Mouse (Mus musculus) thymus, adult 2 months (tissue): Measurements from ENCODE around the gene Ppp1r15a. TPM values are rescaled to one million over a fixed set of nuclear protein-coding genes. Genes with fewer than 3 reads are reported as not detected.

Experiments
- DNase-seq: peaks from one replicate; pipeline ENCODE4 v3.0.0; 2021
- H3K27ac ChIP-seq: fragments of 200-500 bp; 2 replicates; pipeline ENCODE4 v1.5.1; 2012; ENCODE audit warnings: low read length, control low read depth; ENCODE audit not compliant: control insufficient read depth, insufficient read depth
- H3K27me3 ChIP-seq: fragments of 200-500 bp; 2 replicates; pipeline ENCODE4 v1.6.1; 2012; ENCODE audit warnings: mild to moderate bottlenecking, low read length, moderate library complexity, mixed read lengths; ENCODE audit not compliant: control insufficient read depth, insufficient read depth
- H3K36me3 ChIP-seq: fragments of 200-500 bp; 2 replicates; pipeline ENCODE4 v1.6.1; 2012; ENCODE audit warnings: mild to moderate bottlenecking, low read length, moderate library complexity; ENCODE audit not compliant: control insufficient read depth, insufficient read depth
- H3K4me1 ChIP-seq: fragments of 200-500 bp; replicated peaks from 2 replicates; pipeline ENCODE4 v1.6.1; 2012; ENCODE audit warnings: low read length; ENCODE audit not compliant: control insufficient read depth, insufficient read depth
- H3K4me3 ChIP-seq: fragments of 200-500 bp; 2 replicates; pipeline ENCODE4 v1.5.1; 2012; ENCODE audit warnings: mild to moderate bottlenecking, low read length, control low read depth, moderate library complexity; ENCODE audit not compliant: control insufficient read depth, insufficient read depth
- CTCF ChIP-seq: fragments of 200-500 bp; IDR thresholded peaks from 2 replicates; pipeline ENCODE4 v1.5.1; 2012; ENCODE audit warnings: mild to moderate bottlenecking, control low read depth, low read length, moderate library complexity, borderline replicate concordance; ENCODE audit not compliant: control insufficient read depth, poor library complexity, insufficient read depth; ENCODE audit errors: extremely low read depth
- POLR2A ChIP-seq: fragments of 200-500 bp; IDR thresholded peaks from 2 replicates; pipeline ENCODE4 v1.6.1; 2012; ENCODE audit warnings: mild to moderate bottlenecking, low read length, control low read depth, moderate library complexity; ENCODE audit not compliant: control insufficient read depth, poor library complexity, insufficient read depth; ENCODE audit errors: extremely low read depth
- WGBS: fragments of 180-500 bp; shearing (Covaris S2); methylation state at CpG from one replicate; pipeline ENCODE4 v1.1.7; 2018; 5-methylcytosine and 5-hydroxymethylcytosine counted together
- polyA plus RNA-seq: library from polyadenylated mRNA; depleted of rRNA; stranded (reverse); fragments of >200 nt; gene quantifications from 2 replicates; pipeline ENCODE4 v1.2.3, GENCODE M21; 2012

Gene Ppp1r15a
- polyA plus RNA-seq, 1 experiment = 27.6 TPM

GRCm38 (mm10) chr7:45553990-45554389 is 27.9 kb upstream of the Ppp1r15a start:
- no peaks in the 10 kb centered on the region for H3K27me3 ChIP-seq
- no peak for DNase-seq
- H3K4me3 ChIP-seq = no peak overlapping the region
- H3K27ac ChIP-seq = no peak overlapping the region
- 0 out of 2 replicates have a peak, but pooled peaks cover 6% of the 10 kb centered on the region for H3K4me1 ChIP-seq
- 99% methylated on average over 2 of the region's 2 CpGs for WGBS
- no peaks in the 10 kb centered on the region for H3K36me3 ChIP-seq
- TF ChIP-seq CTCF (no peak), POLR2A (no peak)

GRCm38 (mm10) chr7:45553519-45553918 is 27.5 kb upstream of the Ppp1r15a start:
- WGBS = 92% methylated on average over 8 of the region's 8 CpGs

DNA sequence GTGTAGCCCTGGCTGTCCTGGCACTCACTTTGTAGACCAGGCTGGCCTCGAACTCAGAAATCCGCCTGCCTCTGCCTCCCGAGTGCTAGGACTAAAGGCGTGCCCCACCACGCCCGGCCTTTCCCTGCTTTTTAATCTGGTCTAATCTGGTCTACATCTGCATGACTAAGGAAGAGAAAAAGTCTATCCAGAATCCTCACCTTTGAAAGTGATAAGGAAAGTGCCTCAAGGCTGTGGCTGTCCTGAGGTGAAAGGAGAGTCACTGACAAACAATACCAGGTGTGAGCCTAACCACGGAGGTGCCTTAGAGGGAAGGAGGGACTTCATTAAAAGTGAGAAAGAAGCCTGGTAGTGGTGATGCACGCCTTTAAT is 25.4 kb upstream of the Ppp1r15a start:
- Histone ChIP-seq H3K27ac (no peak overlapping the region), H3K4me1 (no peaks in the 10 kb centered on the region), H3K36me3 (no peaks in the 10 kb centered on the region), H3K27me3 (no peaks in the 10 kb centered on the region), H3K4me3 (no peak overlapping the region)
- 82% methylated on average over 8 of the region's 8 CpGs for WGBS
- TF ChIP-seq CTCF (no peak), POLR2A (no peak)
- DNase-seq = no peak

More at GRCm38 (mm10) chr7:45553519-45553918, 27.5 kb upstream of the Ppp1r15a start:
- no peak overlapping the region for H3K4me3 ChIP-seq
- 0 out of 2 replicates have a peak, but pooled peaks cover 1% of the 10 kb centered on the region for H3K4me1 ChIP-seq
- H3K27me3 ChIP-seq = no peaks in the 10 kb centered on the region
- H3K27ac ChIP-seq = no peak overlapping the region
- H3K36me3 ChIP-seq = no peaks in the 10 kb centered on the region
- TF ChIP-seq POLR2A (no peak), CTCF (no peak)
- DNase-seq = no peak

DNA sequence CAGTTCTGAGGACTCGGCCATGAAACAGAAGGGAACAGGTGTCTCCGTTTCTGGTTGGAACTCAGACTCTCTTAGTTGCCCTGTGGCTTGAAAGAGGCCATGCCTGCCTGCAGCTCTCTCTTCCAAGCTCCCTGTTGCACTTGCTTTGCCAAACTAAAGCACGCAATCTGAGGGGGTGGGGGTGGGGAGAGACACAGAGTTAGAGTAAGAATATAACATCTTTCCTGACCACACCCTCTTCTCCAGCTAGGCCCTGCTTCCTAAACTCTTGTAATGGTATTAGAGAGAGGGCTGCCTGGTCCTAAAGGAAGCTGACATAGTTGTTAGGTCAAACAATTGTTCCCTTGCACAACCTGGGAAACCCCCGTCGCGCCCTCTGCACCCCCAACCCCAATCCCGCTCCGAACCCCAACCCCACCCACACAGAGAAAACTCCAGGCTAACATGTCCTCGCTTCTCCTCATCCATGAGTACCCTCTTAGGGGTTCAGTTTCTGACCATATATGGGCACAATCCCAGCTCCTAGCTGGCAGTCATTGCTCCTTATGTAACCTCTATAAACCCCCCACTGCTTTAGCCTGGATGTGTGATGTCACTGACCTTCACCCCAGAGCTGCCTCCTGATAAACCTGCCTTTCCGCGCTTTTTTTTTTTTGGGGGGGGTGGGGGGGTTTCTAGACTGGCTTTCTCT is 24.9 kb upstream of the Ppp1r15a start:
- TF ChIP-seq CTCF (no peak), POLR2A (no peak)
- no peak for DNase-seq
- H3K4me1 ChIP-seq = no peaks in the 10 kb centered on the region
- H3K27me3 ChIP-seq = no peaks in the 10 kb centered on the region
- H3K27ac ChIP-seq = no peak overlapping the region
- no peak overlapping the region for H3K4me3 ChIP-seq
- WGBS = 93% methylated on average over 11 of the region's 11 CpGs
- H3K36me3 ChIP-seq = no peaks in the 10 kb centered on the region

GRCm38 (mm10) chr7:45549641-45550436 is 23.8 kb upstream of the Ppp1r15a start:
- WGBS = 95% methylated on average over 16 of the region's 16 CpGs
- Histone ChIP-seq H3K27ac (no peak overlapping the region), H3K4me3 (no peak overlapping the region), H3K36me3 (no peaks in the 10 kb centered on the region), H3K27me3 (no peaks in the 10 kb centered on the region), H3K4me1 (no peaks in the 10 kb centered on the region)
- DNase-seq = no peak
- TF ChIP-seq POLR2A = no peak
- TF ChIP-seq CTCF = no peak

DNA sequence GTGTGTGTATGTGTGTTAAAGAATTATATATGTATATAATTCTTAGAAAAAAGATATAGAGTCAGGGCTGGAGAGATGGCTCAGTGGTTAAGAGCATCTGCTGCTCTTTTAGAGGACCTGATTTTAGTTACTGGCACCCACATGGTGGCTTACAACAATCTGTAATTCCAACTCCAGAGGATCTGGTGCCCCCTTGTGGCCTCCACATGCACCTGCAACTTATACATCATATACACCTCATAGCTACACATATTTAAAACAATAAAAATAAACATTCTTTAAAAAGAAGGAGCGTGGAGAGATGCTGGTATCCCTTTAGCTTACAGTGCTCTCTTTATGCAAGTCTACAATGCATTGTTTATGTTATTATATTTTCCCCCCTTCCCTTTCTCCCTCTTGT is 18.5 kb upstream of the Ppp1r15a start:
- H3K27ac ChIP-seq = no peak overlapping the region
- H3K4me1 ChIP-seq = peaks cover 8% of the 10 kb centered on the region
- 100% methylated on average over 1 of the region's 1 CpGs for WGBS
- TF ChIP-seq POLR2A = no peak
- TF ChIP-seq CTCF = no peak
- no peak overlapping the region for H3K4me3 ChIP-seq
- no peak for DNase-seq
- H3K36me3 ChIP-seq = no peaks in the 10 kb centered on the region
- no peaks in the 10 kb centered on the region for H3K27me3 ChIP-seq

- no peak for DNase-seq
- Histone ChIP-seq H3K4me3 (no peak overlapping the region), H3K27me3 (no peaks in the 10 kb centered on the region), H3K27ac (no peak overlapping the region), H3K36me3 (no peaks in the 10 kb centered on the region), H3K4me1 (peaks cover 11% of the 10 kb centered on the region)
- TF ChIP-seq CTCF (no peak), POLR2A (no peak)
- WGBS = 8% methylated on average over 2 of the region's 2 CpGs
These were observed 14.1 kb upstream of the Ppp1r15a start for GRCm38 (mm10) chr7:45540213-45540612.
